Mouse (Mus musculus) spleen, adult 2 months (tissue): ENCODE results near the gene Plcg2. TPM values are rescaled to one million over a fixed set of nuclear protein-coding genes. Genes with fewer than 3 reads are reported as not detected.

Source experiments
- DNase-seq, 2 experiments: peaks; one replicate each; pipeline versions ENCODE4 v3.0.0 to v3.0.0-alpha.2; 2012 to 2021; ENCODE audit warnings: low spot score in 2 of 2, low read depth in 1 of 2
- H3K27ac ChIP-seq: fragments of 200-500 bp; 2 replicates; pipeline ENCODE4 v1.5.1; 2012; ENCODE audit warnings: low read length, inconsistent platforms; ENCODE audit not compliant: insufficient read depth
- H3K27me3 ChIP-seq: fragments of 200-500 bp; 2 replicates; pipeline ENCODE4 v1.6.1; 2012; ENCODE audit warnings: mild to moderate bottlenecking, moderate library complexity, low read length, inconsistent platforms; ENCODE audit not compliant: control insufficient read depth, insufficient read depth
- H3K36me3 ChIP-seq: fragments of 200-500 bp; 2 replicates; pipeline ENCODE4 v1.6.1; 2012; ENCODE audit warnings: mild to moderate bottlenecking, low read length, inconsistent platforms; ENCODE audit not compliant: control insufficient read depth, insufficient read depth
- H3K4me1 ChIP-seq: fragments of 200-500 bp; 2 replicates; pipeline ENCODE4 v1.6.1; 2011; ENCODE audit warnings: inconsistent platforms; ENCODE audit not compliant: control insufficient read depth, insufficient read depth, insufficient read length
- H3K4me3 ChIP-seq: fragments of 200-500 bp; 2 replicates; pipeline ENCODE4 v1.5.1; 2011; ENCODE audit warnings: mild to moderate bottlenecking, inconsistent platforms; ENCODE audit not compliant: insufficient read depth, insufficient read length; ENCODE audit errors: extremely low read depth
- CTCF ChIP-seq: fragments of 200-500 bp; IDR thresholded peaks from 2 replicates; pipeline ENCODE4 v1.5.1; 2011; ENCODE audit warnings: mild to moderate bottlenecking, inconsistent platforms; ENCODE audit not compliant: insufficient read depth, insufficient read length, insufficient replicate concordance; ENCODE audit errors: extremely low read depth
- POLR2A ChIP-seq: fragments of 200-500 bp; IDR thresholded peaks from 2 replicates; pipeline ENCODE4 v1.6.1; 2011; ENCODE audit warnings: low read depth, low read length, inconsistent platforms
- WGBS: fragments of 180-500 bp; shearing (Covaris S2); methylation state at CpG from one replicate; pipeline ENCODE4 v1.1.7; 2018; 5-methylcytosine and 5-hydroxymethylcytosine counted together
- polyA plus RNA-seq: library from polyadenylated mRNA; depleted of rRNA; stranded (reverse); fragments of >200 nt; gene quantifications from 2 replicates; pipeline ENCODE4 v1.2.3, GENCODE M21; 2012

Plcg2 gene
- polyA plus RNA-seq, 1 experiment = 51.1 TPM

DNA sequence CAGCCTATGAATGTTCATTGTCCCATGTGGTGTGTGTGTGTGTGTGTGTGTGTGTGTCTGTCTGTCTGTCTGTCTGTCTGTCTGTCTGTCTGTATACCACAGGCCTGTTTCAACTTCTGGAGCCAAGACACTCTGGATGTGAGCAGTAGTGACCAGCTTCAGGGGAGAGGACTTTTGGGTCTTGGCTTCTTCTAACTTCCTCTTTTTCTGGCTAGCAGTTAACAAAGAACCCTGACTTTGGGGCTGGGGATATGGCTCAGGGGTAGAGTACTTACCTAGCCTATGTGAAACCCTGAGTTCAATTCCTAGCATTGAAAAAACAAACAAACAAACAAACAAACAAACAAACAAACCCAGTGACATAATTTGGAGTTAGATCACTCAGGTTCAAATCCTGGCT, 44.9 kb downstream of the Plcg2 start:
- H3K4me3 ChIP-seq = no peak overlapping the region
- H3K4me1 ChIP-seq = peaks cover 47% of the 10 kb centered on the region; the same call in 1 of the 2 replicates
- TF ChIP-seq CTCF = no peak
- no peak for TF ChIP-seq POLR2A
- no peak for DNase-seq
- H3K36me3 ChIP-seq = no peaks in the 10 kb centered on the region
- H3K27ac ChIP-seq = peak overlapping the region; percentile 53
- no peaks in the 10 kb centered on the region for H3K27me3 ChIP-seq

DNA sequence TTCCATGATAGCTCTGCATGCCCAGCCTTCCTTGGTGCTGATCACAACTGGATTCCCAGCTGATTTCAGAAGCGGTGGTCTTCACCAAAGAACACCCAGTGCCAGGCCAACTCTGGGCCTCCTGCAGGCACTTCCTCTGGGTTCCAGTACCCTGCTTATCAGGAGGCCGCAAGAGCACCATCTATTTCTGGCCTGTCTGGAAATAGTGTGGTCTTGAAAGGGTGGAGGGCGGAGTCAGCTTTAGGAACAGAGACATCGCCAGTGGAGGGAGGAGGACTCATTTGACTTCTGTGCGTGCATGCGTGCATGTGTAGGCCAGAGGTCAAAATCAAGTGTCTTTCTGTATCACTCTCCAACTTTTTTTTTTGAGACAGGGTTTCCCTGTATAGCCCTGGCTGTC, 45.7 kb downstream of the Plcg2 start:
- Histone ChIP-seq H3K4me1 (peaks cover 48% of the 10 kb centered on the region; the same call in 1 of the 2 replicates), H3K27ac (peak overlapping the region; percentile 53), H3K36me3 (no peaks in the 10 kb centered on the region), H3K4me3 (no peak overlapping the region), H3K27me3 (no peaks in the 10 kb centered on the region)
- TF ChIP-seq POLR2A (no peak), CTCF (no peak)
- peak in 1 of 2 experiments; percentile 38 for DNase-seq
- 18% methylated on average over 6 of the region's 6 CpGs for WGBS

DNA sequence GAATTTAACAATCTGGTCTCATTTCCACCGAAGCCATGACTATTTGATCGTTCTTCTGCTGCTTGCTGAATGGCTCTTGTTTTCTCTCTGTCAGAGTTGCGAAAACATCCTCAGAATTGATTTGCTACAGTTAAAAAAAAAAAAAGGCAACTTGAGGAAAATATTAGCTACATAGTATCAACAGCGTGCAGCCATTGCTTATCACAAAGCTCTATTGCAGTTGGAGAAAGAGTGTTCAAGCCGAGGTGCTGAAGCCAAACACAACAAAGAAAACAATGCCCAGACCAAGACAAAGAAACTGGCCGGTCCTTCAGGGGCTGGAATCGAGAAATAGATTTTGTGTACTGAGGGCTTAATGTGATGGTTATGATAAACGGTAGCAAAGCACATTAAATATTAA, 47.0 kb downstream of the Plcg2 start:
- Histone ChIP-seq H3K36me3 (no peaks in the 10 kb centered on the region), H3K4me3 (no peak overlapping the region), H3K4me1 (peaks cover 40% of the 10 kb centered on the region; the same call in 1 of the 2 replicates), H3K27me3 (no peaks in the 10 kb centered on the region), H3K27ac (no peak overlapping the region; the same call in 1 of the 2 replicates)
- no peak for DNase-seq
- WGBS = 78% methylated on average over 8 of the region's 8 CpGs
- no peak for TF ChIP-seq CTCF
- TF ChIP-seq POLR2A = no peak

DNA sequence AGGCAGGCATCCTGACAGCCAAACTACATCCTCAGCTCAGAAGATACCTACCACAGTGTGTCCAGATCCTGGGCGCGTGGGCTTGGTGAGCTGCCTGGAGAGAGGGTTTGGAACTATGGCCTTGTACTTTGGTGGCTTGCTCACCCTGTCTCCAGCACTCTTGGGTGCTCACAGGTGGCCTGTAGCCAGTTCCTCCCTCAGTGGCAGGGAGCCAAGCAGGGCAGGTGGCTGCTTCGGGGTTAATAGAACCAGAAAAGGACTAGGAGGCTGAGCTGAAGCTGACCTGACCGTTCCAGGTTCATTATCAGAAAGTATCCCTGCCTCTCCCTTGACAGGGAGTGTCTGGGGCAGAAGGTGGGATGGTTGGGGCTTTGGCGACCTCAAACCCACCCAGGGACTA, 48.3 kb downstream of the Plcg2 start:
- DNase-seq = no peak
- Histone ChIP-seq H3K4me3 (no peak overlapping the region), H3K27ac (peak overlapping the region; percentile 25; the same call in 1 of the 2 replicates), H3K36me3 (no peaks in the 10 kb centered on the region), H3K27me3 (no peaks in the 10 kb centered on the region), H3K4me1 (peaks cover 39% of the 10 kb centered on the region; the same call in 1 of the 2 replicates)
- 43% methylated on average over 5 of the region's 5 CpGs for WGBS
- TF ChIP-seq CTCF (no peak), POLR2A (no peak)

DNA sequence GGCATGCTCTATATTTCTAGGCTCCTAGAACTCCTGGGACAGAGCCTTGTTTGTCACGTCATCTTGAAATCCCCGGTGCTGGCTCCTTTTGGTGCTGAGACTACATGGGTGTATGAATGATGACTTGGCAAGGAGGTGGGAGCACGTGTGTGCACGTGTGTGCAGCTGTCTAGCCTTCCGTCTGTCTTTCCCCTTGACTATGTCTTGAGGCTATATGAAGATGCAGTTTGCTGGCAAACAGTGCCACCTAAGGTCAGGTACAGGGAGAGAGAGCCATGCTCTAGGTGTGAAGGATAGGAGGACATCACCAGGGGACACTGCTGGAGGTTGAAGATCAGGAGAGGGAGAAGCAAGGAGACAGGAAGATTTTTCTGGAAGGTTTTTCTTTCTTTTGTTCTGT, 49.9 kb downstream of the Plcg2 start:
- Histone ChIP-seq H3K4me3 (no peak overlapping the region), H3K27me3 (no peaks in the 10 kb centered on the region), H3K27ac (peak overlapping the region; percentile 42; the same call in 1 of the 2 replicates), H3K4me1 (peaks cover 36% of the 10 kb centered on the region; the same call in 1 of the 2 replicates), H3K36me3 (no peaks in the 10 kb centered on the region)
- peak; percentile 54 to 58 for DNase-seq
- TF ChIP-seq CTCF (peak; percentile 62; the same call in 1 of the 2 replicates), POLR2A (no peak)
- 24% methylated on average over 5 of the region's 5 CpGs for WGBS

DNA sequence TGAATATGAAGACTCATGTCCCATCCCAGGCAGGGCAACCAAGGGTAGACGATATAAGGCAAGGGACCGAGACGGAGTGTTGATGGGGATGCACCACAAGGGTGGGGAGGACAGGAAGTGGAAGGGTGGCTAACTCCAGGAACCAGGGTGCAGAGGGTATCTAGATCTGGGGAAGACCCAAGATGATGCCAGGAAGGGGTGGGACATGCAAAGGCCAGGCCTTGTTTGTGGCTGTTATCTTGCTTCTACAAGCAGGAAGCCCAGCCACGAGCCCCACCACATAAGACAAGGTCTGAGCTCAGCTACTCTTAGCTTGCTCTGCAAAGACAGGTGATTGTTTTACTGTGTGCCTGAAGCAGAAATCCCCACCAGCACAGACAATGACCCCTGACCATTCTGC, 50.4 kb downstream of the Plcg2 start:
- Histone ChIP-seq H3K4me3 (no peak overlapping the region), H3K27me3 (no peaks in the 10 kb centered on the region), H3K27ac (peak overlapping the region; percentile 42; the same call in 1 of the 2 replicates), H3K4me1 (peaks cover 32% of the 10 kb centered on the region; the same call in 1 of the 2 replicates), H3K36me3 (no peaks in the 10 kb centered on the region)
- TF ChIP-seq POLR2A (no peak), CTCF (no peak)
- WGBS = 8% methylated on average over 4 of the region's 4 CpGs
- DNase-seq = peak; percentile 59 to 64

DNA sequence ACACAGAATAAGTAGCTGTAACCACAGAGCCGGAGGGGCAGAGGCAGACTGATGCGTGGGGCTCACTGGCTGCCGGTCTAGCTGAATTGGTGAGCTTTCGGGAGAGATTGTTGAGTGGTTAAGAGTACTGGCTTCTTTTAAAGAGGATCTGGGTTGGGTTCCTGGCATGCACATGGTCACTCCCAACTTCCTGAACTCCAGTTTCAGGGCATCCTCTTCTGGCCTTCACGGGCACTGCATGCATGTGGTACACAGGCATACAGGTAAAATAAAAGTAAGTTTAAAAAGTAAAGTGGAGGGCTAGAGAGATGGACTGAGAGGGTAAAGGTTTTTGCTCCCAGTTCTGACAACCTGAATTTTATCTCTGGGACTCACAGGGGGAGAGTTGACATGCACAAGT, 52.4 kb downstream of the Plcg2 start:
- TF ChIP-seq CTCF = no peak
- TF ChIP-seq POLR2A = no peak
- Histone ChIP-seq H3K27me3 (no peaks in the 10 kb centered on the region), H3K27ac (no peak overlapping the region), H3K4me3 (no peak overlapping the region), H3K4me1 (peaks cover 19% of the 10 kb centered on the region; the same call in 1 of the 2 replicates), H3K36me3 (no peaks in the 10 kb centered on the region)
- DNase-seq = no peak
- 72% methylated on average over 5 of the region's 5 CpGs for WGBS
